Mouse (Mus musculus): Measurements from ENCODE around the gene Tmbim6.

The Tmbim6 gene

GRCm38 (mm10) chr15:99449131-99449750 lies 56.6 kb downstream of the Tmbim6 start:
- in situ Hi-C loops (cut with MboI, MseI): no loop called here

DNA sequence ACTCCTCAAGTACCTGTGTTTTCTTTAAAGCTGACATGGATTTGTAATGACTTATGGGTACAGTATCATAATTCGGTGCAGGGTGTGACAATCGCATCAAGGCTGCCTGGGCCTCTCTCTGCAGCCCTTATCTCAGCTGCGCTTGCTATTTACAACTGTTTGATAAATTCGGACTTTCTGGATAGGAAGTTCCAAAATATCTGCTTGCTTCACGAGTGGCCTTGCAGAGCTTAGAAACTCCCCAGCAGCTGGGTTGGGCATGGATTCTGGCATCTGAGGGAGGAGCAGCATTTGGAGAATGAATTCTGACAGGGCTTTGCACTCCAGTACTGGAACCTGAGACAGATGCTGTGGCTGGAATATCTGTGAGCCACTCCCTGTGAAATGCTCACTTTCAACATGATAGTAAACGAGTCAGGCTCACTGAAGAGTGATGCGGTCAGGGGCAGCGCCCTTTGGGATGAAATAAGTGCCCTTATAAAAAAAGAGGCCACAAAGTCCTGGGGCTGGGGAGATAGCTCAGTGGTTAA lies 57.1 kb downstream of the Tmbim6 start:
- in situ Hi-C loops (cut with MboI, MseI): no loop called here

- in situ Hi-C loops (cut with MboI, MseI): no loop called here
These were observed 60.6 kb downstream of the Tmbim6 start for GRCm38 (mm10) chr15:99453153-99453900.

- in situ Hi-C loops (cut with MboI, MseI): loop anchor here (5.0 kb wide), 1 partner anchor 712 kb away; no protein-coding TSS in a partner anchor
These were observed 62.0 kb downstream of the Tmbim6 start for GRCm38 (mm10) chr15:99454585-99455279.

DNA sequence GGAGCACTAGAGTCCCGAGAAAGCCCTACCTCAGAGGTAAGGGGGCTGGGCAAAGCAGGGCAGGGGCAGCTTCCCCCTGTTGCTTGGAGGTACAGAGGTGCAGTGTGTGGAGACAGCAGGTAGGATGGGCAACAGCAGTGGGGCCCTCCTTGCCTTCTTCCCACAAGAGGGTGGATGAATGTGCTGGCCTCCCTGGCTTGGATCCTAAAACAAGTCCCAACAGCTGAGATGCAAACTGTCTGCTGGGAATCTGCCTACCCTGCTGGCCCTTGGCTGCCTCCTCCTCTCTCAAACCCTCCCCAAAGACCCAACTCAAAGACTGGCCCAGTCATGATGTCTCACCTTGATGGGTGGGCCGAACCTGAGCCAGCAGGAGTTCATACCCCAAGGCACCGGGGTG lies 62.7 kb downstream of the Tmbim6 start:
- in situ Hi-C loops (cut with MboI, MseI): loop anchor here (5.0 kb wide), 1 partner anchor 713 kb away; no protein-coding TSS in a partner anchor

DNA sequence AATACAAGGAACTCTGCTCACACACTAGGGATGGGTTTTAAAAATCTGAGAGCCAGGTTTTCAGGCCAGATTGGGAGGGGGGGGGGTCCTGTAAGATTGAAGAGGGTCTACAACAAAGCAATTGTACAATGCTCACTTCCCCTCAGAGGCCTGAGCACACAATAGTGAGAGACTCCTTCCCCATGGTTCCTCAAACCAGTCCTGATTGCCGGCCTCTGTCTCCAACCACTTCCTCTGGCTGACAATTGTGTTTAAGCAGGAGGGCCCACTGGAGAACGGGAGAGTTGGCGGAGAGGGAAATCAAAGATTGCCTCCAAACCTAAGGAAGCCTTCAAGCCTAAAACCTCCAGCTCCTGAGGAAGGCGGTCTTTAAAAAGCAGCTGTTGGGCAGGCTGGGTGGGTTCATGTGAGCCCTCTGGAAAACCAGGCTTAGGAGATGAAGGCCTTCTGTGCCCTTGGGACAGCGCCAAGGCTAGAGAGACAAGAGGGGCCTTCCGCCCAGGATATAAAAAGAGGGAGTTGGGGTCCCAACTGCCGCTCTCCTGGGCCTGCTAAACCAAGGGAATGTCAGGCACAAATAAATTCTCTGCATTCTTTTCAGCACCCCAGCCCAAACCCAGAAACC lies 63.8 kb downstream of the Tmbim6 start:
- in situ Hi-C loops (cut with MboI, MseI): loop anchor here (5.0 kb wide), 1 partner anchor 714 kb away; no protein-coding TSS in a partner anchor

- in situ Hi-C loops (cut with MboI, MseI): loop anchor here (5.0 kb wide), 1 partner anchor 715 kb away; no protein-coding TSS in a partner anchor
These were observed 64.4 kb downstream of the Tmbim6 start for GRCm38 (mm10) chr15:99456963-99457605.

DNA sequence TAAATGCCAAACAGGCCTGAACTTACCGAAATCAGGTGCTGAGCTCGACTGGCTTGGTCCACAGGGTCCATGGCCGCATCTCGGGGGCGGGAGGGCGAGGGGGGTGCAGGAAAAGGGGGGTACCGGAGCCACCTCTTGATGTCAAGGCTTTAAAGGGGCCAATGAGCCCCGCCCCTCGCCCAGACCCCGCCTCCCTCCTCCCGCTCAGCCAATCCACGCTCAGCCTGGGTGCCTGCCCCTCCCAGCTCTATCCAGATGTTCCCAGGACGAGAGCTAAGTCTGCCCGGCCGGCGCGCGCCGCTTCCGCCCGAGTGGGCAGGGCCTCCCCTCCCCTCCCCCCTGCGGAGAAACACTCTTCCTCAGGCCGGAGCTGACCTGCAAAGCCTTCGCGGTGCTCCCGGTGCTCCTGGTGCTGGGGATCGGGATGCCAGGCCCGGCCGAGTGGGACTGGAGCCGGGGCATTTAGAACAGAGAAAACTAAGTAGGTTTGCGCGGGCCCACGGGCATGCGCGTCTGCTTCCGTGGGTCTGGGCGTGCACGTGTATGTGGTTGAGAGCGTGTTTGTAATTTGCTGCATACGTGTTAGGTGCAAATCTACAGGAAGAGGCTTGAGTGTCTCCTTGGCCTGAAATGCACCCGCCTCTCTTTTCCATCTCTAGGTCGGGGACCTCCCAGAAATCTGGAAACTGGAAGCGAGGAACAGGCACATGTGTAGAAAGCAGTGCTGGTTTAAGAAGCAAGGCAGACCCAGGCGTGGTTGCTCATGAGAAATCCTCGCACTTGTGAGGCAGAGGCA lies 65.1 kb downstream of the Tmbim6 start, which contains the start of gene Nckap5l:
Nckap5l (minus strand) TSS at position 143 of the 796 bp plus-strand sequence.
- in situ Hi-C loops (cut with MboI, MseI): loop anchor here (5.0 kb wide), 1 partner anchor 716 kb away; no protein-coding TSS in a partner anchor

Measured in regulatory T cell (primary cell).